10 mouse cellular contexts compared by ENCODE assay signal in the genomic region with DNA sequence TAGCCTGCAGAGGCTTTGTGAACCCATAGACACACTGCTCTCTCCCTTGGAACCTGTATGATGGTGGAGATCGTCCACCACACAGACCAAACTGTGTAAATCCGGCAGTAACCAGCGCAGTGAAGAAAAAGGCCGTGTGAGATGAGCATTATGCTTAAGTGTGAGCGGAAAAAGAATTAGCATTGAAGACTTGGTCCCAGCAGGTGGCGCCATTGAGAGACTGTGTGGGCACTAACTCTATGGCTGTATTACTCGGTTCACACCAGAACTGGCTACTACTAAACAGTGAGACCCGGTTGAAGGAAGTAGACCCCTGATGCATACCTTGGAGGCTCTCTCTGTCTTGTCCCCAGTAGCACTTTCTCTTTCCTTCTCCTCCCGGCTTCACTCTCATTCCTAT.
A peak's percentile ranks its signal among the peaks of the same experiment; 100 is the strongest.
DNase-seq lines count a peak whose midpoint lies in the region; ATAC-seq and TF ChIP-seq lines count a peak whose summit lies in the region.
"Had no signal": no experiment of that assay in that cellular context is flagged by ENCODE, and none has a peak within 500 bp of the region (broad histone marks: within the 10 kb centered on the region; RNA-seq: fewer than 3 reads in every experiment).

No protein-coding gene starts in this region.

- H3K36me3 ChIP-seq in intestine, postnatal 0 days (ENCODE audit: control insufficient read depth, insufficient read depth), result no peaks in the 10 kb centered on the region
- H3K36me3 ChIP-seq in intestine, embryonic 15.5 days, result no peaks in the 10 kb centered on the region
- H3K36me3 ChIP-seq in embryonic facial prominence, embryonic 10.5 days (replicated peaks), result no peaks in the 10 kb centered on the region
- no peaks in the 10 kb centered on the region for H3K36me3 ChIP-seq in heart, embryonic 11.5 days (ENCODE audit: control insufficient read depth, insufficient read depth, low read length)

- H3K27ac ChIP-seq in intestine, postnatal 0 days (ENCODE audit: low read depth, low read length), result no peak overlapping the region
- H3K27ac ChIP-seq in intestine, embryonic 15.5 days, result no peak overlapping the region
- no peak overlapping the region for H3K27ac ChIP-seq in embryonic facial prominence, embryonic 10.5 days (replicated peaks)
- H3K27ac ChIP-seq in heart, embryonic 11.5 days (ENCODE audit: low read depth, low read length), result no peak overlapping the region
- H3K27ac ChIP-seq: macrophage had no signal

- 61% methylated on average over 9 of the region's 9 CpGs for WGBS in intestine, postnatal 0 days
- 68% methylated on average over 9 of the region's 9 CpGs for WGBS in intestine, embryonic 15.5 days
- WGBS in embryonic facial prominence, embryonic 10.5 days, result 63% methylated on average over 9 of the region's 9 CpGs
- 59% methylated on average over 9 of the region's 9 CpGs for WGBS in heart, embryonic 11.5 days (ENCODE audit: insufficient replicate concordance)

- no peak for ATAC-seq in intestine, postnatal 0 days
- ATAC-seq in intestine, embryonic 15.5 days, result no peak
- ATAC-seq in heart, embryonic 11.5 days (replicated peaks; ENCODE audit: insufficient number of reproducible peaks, low FRiP score, low TSS enrichment), result no peak

- no peaks in the 10 kb centered on the region for H3K9me3 ChIP-seq in intestine, postnatal 0 days (ENCODE audit: control insufficient read depth)
- no peaks in the 10 kb centered on the region for H3K9me3 ChIP-seq in intestine, embryonic 15.5 days
- no peaks in the 10 kb centered on the region for H3K9me3 ChIP-seq in embryonic facial prominence, embryonic 10.5 days
- peaks cover 3% of the 10 kb centered on the region; the same call in 1 of the 2 replicates for H3K9me3 ChIP-seq in heart, embryonic 11.5 days (replicated peaks; ENCODE audit: control insufficient read depth, low read length)

- TF ChIP-seq CTCF in intestine, postnatal 0 days (IDR thresholded peaks at IDR 0.05; ENCODE audit: low read depth), result peak; percentile 66

- no peak overlapping the region for H3K9ac ChIP-seq in intestine, postnatal 0 days (ENCODE audit: low read depth, low read length)
- no peak overlapping the region for H3K9ac ChIP-seq in intestine, embryonic 15.5 days
- no peak overlapping the region for H3K9ac ChIP-seq in heart, embryonic 11.5 days (ENCODE audit: low read depth, low read length)

- DNase-seq in 3T3-L1 (ENCODE audit: low read depth, low spot score) (peak; percentile 58), ES-CJ7 (ENCODE audit: low read depth, low spot score) (peak; percentile 69)
- peak; percentile 35 for DNase-seq in embryonic facial prominence, embryonic 10.5 days (ENCODE audit: low spot score)
- no peak for DNase-seq in cerebellum, adult 9-10 months
- DNase-seq in left cerebral cortex, adult 18-20 months (ENCODE audit: low spot score in 2 of 2), result no peak
- DNase-seq: adrenal gland, postnatal 25 days had no signal

- no peaks in the 10 kb centered on the region for H3K27me3 ChIP-seq in intestine, postnatal 0 days (replicated peaks; ENCODE audit: control insufficient read depth, insufficient read depth, low read length)
- H3K27me3 ChIP-seq in intestine, embryonic 15.5 days (replicated peaks), result no peaks in the 10 kb centered on the region
- H3K27me3 ChIP-seq in embryonic facial prominence, embryonic 10.5 days (replicated peaks; ENCODE audit: low read depth, poor library complexity, severe bottlenecking), result no peaks in the 10 kb centered on the region; the same call in 1 of the 2 replicates
- H3K27me3 ChIP-seq in heart, embryonic 11.5 days (ENCODE audit: control insufficient read depth, insufficient read depth, low read length), result no peaks in the 10 kb centered on the region

- H3K4me3 ChIP-seq in intestine, postnatal 0 days (ENCODE audit: low read depth, low read length), result no peak overlapping the region
- H3K4me3 ChIP-seq in intestine, embryonic 15.5 days (replicated peaks), result no peak overlapping the region
- H3K4me3 ChIP-seq in embryonic facial prominence, embryonic 10.5 days, result no peak overlapping the region
- H3K4me3 ChIP-seq in heart, embryonic 11.5 days (ENCODE audit: low read depth, low read length), result no peak overlapping the region

- no peak overlapping the region for H3K4me2 ChIP-seq in intestine, postnatal 0 days (replicated peaks; ENCODE audit: low read depth)
- H3K4me2 ChIP-seq in intestine, embryonic 15.5 days (replicated peaks), result no peak overlapping the region
- H3K4me2 ChIP-seq in heart, embryonic 11.5 days, result no peak overlapping the region

- H3K4me1 ChIP-seq in intestine, postnatal 0 days (replicated peaks; ENCODE audit: control insufficient read depth, insufficient read depth, low read length), result no peaks in the 10 kb centered on the region
- H3K4me1 ChIP-seq in intestine, embryonic 15.5 days (replicated peaks), result no peaks in the 10 kb centered on the region
- H3K4me1 ChIP-seq in embryonic facial prominence, embryonic 10.5 days, result peaks cover 13% of the 10 kb centered on the region
- no peaks in the 10 kb centered on the region for H3K4me1 ChIP-seq in heart, embryonic 11.5 days (ENCODE audit: control insufficient read depth, insufficient read depth, low read length)

Comparison
In these comparisons a context has a peak if more than half of its experiments do, and no peak if none do; other contexts are left out.
1. DNase-seq: peak in 3T3-L1 (single experiment), ES-CJ7 (single experiment) and embryonic facial prominence, embryonic 10.5 days (single experiment); none in cerebellum, adult 9-10 months (single experiment) and left cerebral cortex, adult 18-20 months (0 of 2).